Mouse (Mus musculus) CH12.LX (cell line): ENCODE measurements at regions not wholly inside any gene's neighbourhood (a gene's known extent, or its start where the extent isn't known, plus 50 kb on each side); places are given as distances from the start of the nearest gene placed in this dataset.
"Not testable (repeated sequence)": the region's sequence is repeated elsewhere in the genome, so short reads cannot be mapped to it uniquely, and the experiment has no call there.

Experiments used
- DNase-seq: peaks from one replicate; pipeline ENCODE4 v3.0.0-alpha.2; 2013; ENCODE audit errors: extremely low read depth
- H3K27ac ChIP-seq: 2 replicates; pipeline ENCODE4 v1.5.1; 2012; ENCODE audit warnings: low read depth, mild to moderate bottlenecking, control low read depth, moderate library complexity; ENCODE audit not compliant: insufficient read depth
- H3K27me3 ChIP-seq: replicated peaks from 2 replicates; pipeline ENCODE3; 2012; ENCODE audit warnings: inconsistent platforms
- H3K36me3 ChIP-seq, 2 experiments: replicated peaks in 1 of 2; 2 replicates each; pipeline versions ENCODE3 to v1.6.1; 2012; ENCODE audit warnings: inconsistent platforms in 1 of 2, low read length in 1 of 2, mild to moderate bottlenecking in 1 of 2, mixed read lengths in 1 of 2, moderate library complexity in 1 of 2; ENCODE audit not compliant: control insufficient read depth in 1 of 2, insufficient read depth in 1 of 2
- H3K4me1 ChIP-seq, 2 experiments: 2 replicates each; pipeline ENCODE4 v1.6.1; 2012; ENCODE audit warnings: inconsistent platforms in 1 of 2, moderate library complexity in 1 of 2; ENCODE audit not compliant: insufficient read depth in 2 of 2, control insufficient read depth in 1 of 2
- H3K4me2 ChIP-seq: 2 replicates; pipeline ENCODE4 v1.6.1; 2012; ENCODE audit warnings: low read depth, mild to moderate bottlenecking, control low read depth; ENCODE audit not compliant: poor library complexity, insufficient read depth, severe bottlenecking
- H3K4me3 ChIP-seq, 3 experiments: fragments of 150-350 bp in 1 of 3; sonication (generic) in 1 of 3; replicated peaks in 1 of 3; 2 replicates each; pipeline versions ENCODE3 to v1.5.1; 2011 to 2012; ENCODE audit warnings: low read depth in 2 of 3, low read length in 2 of 3, mild to moderate bottlenecking in 2 of 3, moderate library complexity in 2 of 3, control low read depth in 1 of 3, improper control_type of control experiment in 1 of 3, inconsistent platforms in 1 of 3, mixed read lengths in 1 of 3; ENCODE audit not compliant: poor library complexity in 1 of 3
- H3K79me2 ChIP-seq: replicated peaks from 2 replicates; pipeline ENCODE4 v1.6.1; 2012; ENCODE audit warnings: mild to moderate bottlenecking, moderate library complexity; ENCODE audit not compliant: control insufficient read depth, poor library complexity, insufficient read depth, severe bottlenecking; ENCODE audit errors: extremely low read depth
- H3K9ac ChIP-seq: 2 replicates; pipeline ENCODE4 v1.6.1; 2012; ENCODE audit warnings: low read depth, mild to moderate bottlenecking, control low read depth, moderate library complexity; ENCODE audit not compliant: insufficient read depth
- H3K9me3 ChIP-seq: replicated peaks from 2 replicates; pipeline ENCODE3; 2012; ENCODE audit warnings: low read length, inconsistent platforms, mixed read lengths
- MAFK ChIP-seq: IDR thresholded peaks from 2 replicates; pipeline ENCODE4 v1.6.1; 2011; ENCODE audit warnings: low read length, improper control_type of control experiment; ENCODE audit not compliant: insufficient replicate concordance
- NELFE ChIP-seq: IDR thresholded peaks from 2 replicates; pipeline ENCODE4 v1.6.1; 2011; ENCODE audit warnings: low read depth, low read length, improper control_type of control experiment
- PAX5 ChIP-seq: IDR thresholded peaks from 2 replicates; pipeline ENCODE4 v1.6.1; 2012; ENCODE audit warnings: low read length, inconsistent platforms, mixed read lengths
- POLR2A ChIP-seq: IDR thresholded peaks from 2 replicates; pipeline ENCODE4 v1.6.1; 2011; ENCODE audit warnings: low read depth, mild to moderate bottlenecking, improper control_type of control experiment, low read length
- TBP ChIP-seq: conservative IDR thresholded peaks from 2 replicates; pipeline ENCODE4 v1.6.1; 2011; ENCODE audit warnings: low read depth, low read length, improper control_type of control experiment
- TCF12 ChIP-seq: IDR thresholded peaks from 2 replicates; pipeline ENCODE4 v1.6.1; 2014; ENCODE audit warnings: low read depth, mild to moderate bottlenecking, inconsistent platforms, low read length, improper control_type of control experiment
- ZMIZ1 ChIP-seq: IDR thresholded peaks from 2 replicates; pipeline ENCODE4 v1.6.1; 2012; ENCODE audit warnings: low read depth, mild to moderate bottlenecking, inconsistent platforms, low read length, improper control_type of control experiment
- dilution Hi-C: fragments of 300-500 bp; cut with MboI; formaldehyde crosslinking; loops from 2 replicates; pipeline ENCODE4 v1.14.3; 2020; ENCODE audit warnings: low sequenced_read_pairs; ENCODE audit not compliant: extremely low pct_unique_long_range_greater_than_20kb, extremely low pct_ligation_motif_present
- in situ Hi-C: fragments of 300-500 bp; cut with MboI; formaldehyde crosslinking; loops from 3 replicates; pipeline ENCODE4 v1.14.3; 2019; ENCODE audit warnings: low sequenced_read_pairs, low pct_ligation_motif_present, low pct_unique_long_range_greater_than_20kb, mixed read lengths

DNA sequence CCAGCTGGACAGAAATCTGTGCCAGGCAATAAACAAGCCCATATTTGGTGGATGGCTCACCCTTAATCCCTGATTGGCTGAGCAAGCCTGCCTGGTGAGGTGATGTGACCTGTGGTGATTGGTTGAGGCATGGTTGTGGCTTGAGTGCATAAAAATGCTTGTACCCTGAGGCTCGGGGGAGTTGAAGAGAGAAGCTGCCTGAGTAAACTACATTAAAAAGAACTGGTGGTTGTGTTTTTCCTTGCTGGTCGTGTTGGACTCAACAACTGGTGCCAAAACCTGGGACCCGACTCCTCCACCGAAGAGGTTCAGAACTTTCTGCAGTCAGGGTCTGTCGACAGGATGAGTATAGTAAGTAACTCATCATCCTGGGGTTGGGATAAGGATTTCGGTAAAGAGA is 55.4 kb upstream of the Cyp2b13 start:
- dilution Hi-C loops, H3K36me3 ChIP-seq, H3K27me3 ChIP-seq, H3K27ac ChIP-seq, DNase-seq, H3K4me1 ChIP-seq, in situ Hi-C loops, H3K9me3 ChIP-seq: not testable (repeated sequence)
- peak overlapping the region; percentile 55 for H3K4me2 ChIP-seq
- H3K4me3 ChIP-seq, result peak overlapping the region in 2 of 3 experiments; percentile 58 to 70
- peak overlapping the region; percentile 69 for H3K9ac ChIP-seq
- H3K79me2 ChIP-seq, result peaks cover 19% of the 10 kb centered on the region
- peak; percentile 65; the same call in 1 of the 2 replicates for TF ChIP-seq ZMIZ1
- TF ChIP-seq TCF12, result 0 out of 2 replicates have a peak, but pooled peaks have one; percentile 28
- TF ChIP-seq TBP, result peak; percentile 67; the same call in 1 of the 2 replicates
- peak; percentile 74 for TF ChIP-seq NELFE
- peak; percentile 79 for TF ChIP-seq POLR2A

DNA sequence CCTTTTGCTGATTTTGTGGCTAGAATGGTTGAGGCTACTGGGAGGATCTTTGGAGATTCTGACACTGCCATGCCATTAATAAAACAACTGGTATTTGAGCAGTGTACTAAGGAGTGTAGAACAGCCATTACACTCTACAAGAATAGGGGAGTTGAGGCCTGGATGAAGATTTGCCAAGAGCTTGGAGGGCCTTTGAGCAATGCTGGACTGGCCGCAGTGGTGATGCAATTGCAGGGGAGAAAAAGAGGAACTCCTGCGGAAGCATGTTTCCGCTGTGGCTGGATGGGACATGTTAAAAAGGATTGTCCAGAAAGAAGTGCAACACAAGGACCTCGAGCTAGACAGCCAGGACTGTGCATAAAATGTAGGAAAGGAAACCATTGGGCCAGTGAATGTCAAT is 53.2 kb upstream of the Cyp2b13 start:
- Histone ChIP-seq H3K27me3 (no peaks in the 10 kb centered on the region), H3K4me2 (peak overlapping the region; percentile 86), H3K4me1 (no peaks in the 10 kb centered on the region), H3K27ac (no peak overlapping the region), H3K36me3 (peaks cover 0 to 15% of the 10 kb centered on the region in 2 experiments), H3K4me3 (no peak overlapping the region), H3K9ac (no peak overlapping the region), H3K9me3 (no peaks in the 10 kb centered on the region), H3K79me2 (peaks cover 25% of the 10 kb centered on the region)
- DNase-seq, result no peak
- in situ Hi-C loops, result no loop called here
- TF ChIP-seq POLR2A (no peak), PAX5 (no peak), MAFK (no peak)
- dilution Hi-C loops, result no loop called here
